ENCODE assay signal across 8 mouse cellular contexts in genomic region chr1:63953229-63953883, GRCm38 (mm10).
DNase-seq lines count a peak whose midpoint lies in the region; ATAC-seq and TF ChIP-seq lines count a peak whose summit lies in the region.

No protein-coding gene starts in this region.

- peaks cover 8% of the 10 kb centered on the region for H3K4me1 ChIP-seq in embryonic facial prominence, embryonic 10.5 days
- no peaks in the 10 kb centered on the region; a peak in 1 of 4 replicates for H3K4me1 ChIP-seq in heart, embryonic 14.5 days (ENCODE audit: control insufficient read depth in 2 of 2, insufficient read depth in 2 of 2, low read length in 2 of 2)
- H3K4me1 ChIP-seq in kidney, postnatal 0 days (replicated peaks; ENCODE audit: insufficient read depth, low read length) = no peaks in the 10 kb centered on the region
- H3K4me1 ChIP-seq in liver, embryonic 14.5 days (replicated peaks; ENCODE audit: control insufficient read depth in 2 of 2, insufficient read depth in 2 of 2, low read length in 1 of 2) = no peaks in the 10 kb centered on the region
- no peaks in the 10 kb centered on the region for H3K4me1 ChIP-seq in neural tube, embryonic 14.5 days (ENCODE audit: control insufficient read depth, insufficient read depth, low read length)

- no peaks in the 10 kb centered on the region for H3K36me3 ChIP-seq in embryonic facial prominence, embryonic 10.5 days (replicated peaks)
- H3K36me3 ChIP-seq in heart, embryonic 14.5 days (ENCODE audit: control insufficient read depth, insufficient read depth, low read length) = no peaks in the 10 kb centered on the region
- H3K36me3 ChIP-seq in kidney, postnatal 0 days (ENCODE audit: insufficient read depth, low read length) = no peaks in the 10 kb centered on the region
- no peaks in the 10 kb centered on the region for H3K36me3 ChIP-seq in liver, embryonic 14.5 days (replicated peaks; ENCODE audit: control insufficient read depth, insufficient read depth, low read depth)
- H3K36me3 ChIP-seq in neural tube, embryonic 14.5 days (ENCODE audit: control insufficient read depth, insufficient read depth, low read length) = no peaks in the 10 kb centered on the region

- H3K9ac ChIP-seq in heart, embryonic 14.5 days (ENCODE audit: low read length) = no peak overlapping the region
- no peak overlapping the region for H3K9ac ChIP-seq in kidney, postnatal 0 days (ENCODE audit: low read depth, low read length)
- no peak overlapping the region for H3K9ac ChIP-seq in liver, embryonic 14.5 days (replicated peaks)
- H3K9ac ChIP-seq in neural tube, embryonic 14.5 days (replicated peaks; ENCODE audit: low read depth, low read length) = no peak overlapping the region

- TF ChIP-seq CTCF in kidney, postnatal 0 days (IDR thresholded peaks at IDR 0.05; ENCODE audit: low read depth) = peak; percentile 80
- TF ChIP-seq CTCF in liver, embryonic 14.5 days (IDR thresholded peaks at IDR 0.05; ENCODE audit: low read depth) = peak; percentile 49

- 0 out of 2 replicates have a peak overlapping the region, but pooled peaks have one; percentile 23 for H3K4me2 ChIP-seq in heart, embryonic 14.5 days (ENCODE audit: low read length)
- no peak overlapping the region for H3K4me2 ChIP-seq in kidney, postnatal 0 days (ENCODE audit: low read length)
- H3K4me2 ChIP-seq in liver, embryonic 14.5 days (ENCODE audit: low read depth) = no peak overlapping the region
- no peak overlapping the region for H3K4me2 ChIP-seq in neural tube, embryonic 14.5 days (ENCODE audit: low read depth, low read length)

- no peak overlapping the region for H3K4me3 ChIP-seq in embryonic facial prominence, embryonic 10.5 days
- H3K4me3 ChIP-seq in heart, embryonic 14.5 days (ENCODE audit: control insufficient read depth in 1 of 2, insufficient read depth in 1 of 2, low read depth in 1 of 2, low read length in 2 of 2) = no peak overlapping the region
- H3K4me3 ChIP-seq in kidney, postnatal 0 days (replicated peaks; ENCODE audit: low read depth, low read length) = no peak overlapping the region
- H3K4me3 ChIP-seq in liver, embryonic 14.5 days (ENCODE audit: insufficient read depth in 1 of 2, low read depth in 2 of 2, low read length in 2 of 2) = no peak overlapping the region
- no peak overlapping the region for H3K4me3 ChIP-seq in neural tube, embryonic 14.5 days (ENCODE audit: low read depth, low read length)

- TF ChIP-seq EP300 in liver, embryonic 14.5 days (IDR thresholded peaks at IDR 0.05; ENCODE audit: low read depth) = no peak

- H3K27ac ChIP-seq in embryonic facial prominence, embryonic 10.5 days (replicated peaks) = 0 out of 2 replicates have a peak overlapping the region, but pooled peaks have one; percentile 27
- no peak overlapping the region for H3K27ac ChIP-seq in heart, embryonic 14.5 days (replicated peaks in 1 of 2; ENCODE audit: control insufficient read depth in 1 of 2, insufficient read depth in 1 of 2, low read depth in 2 of 2, low read length in 2 of 2)
- H3K27ac ChIP-seq in kidney, postnatal 0 days = no peak overlapping the region
- H3K27ac ChIP-seq in liver, embryonic 14.5 days = no peak overlapping the region
- H3K27ac ChIP-seq in neural tube, embryonic 14.5 days (ENCODE audit: low read depth, low read length) = no peak overlapping the region

- 69% methylated on average over 18 of the region's 18 CpGs for WGBS in embryonic facial prominence, embryonic 10.5 days
- 61% methylated on average over 18 of the region's 18 CpGs for WGBS in heart, embryonic 14.5 days
- WGBS in kidney, postnatal 0 days = 56% methylated on average over 17 of the region's 18 CpGs
- WGBS in liver, embryonic 14.5 days (ENCODE audit: insufficient replicate concordance) = 62% methylated on average over 18 of the region's 18 CpGs
- 58% methylated on average over 17 of the region's 18 CpGs for WGBS in neural tube, embryonic 14.5 days

- H3K9me3 ChIP-seq in embryonic facial prominence, embryonic 10.5 days = no peaks in the 10 kb centered on the region
- no peaks in the 10 kb centered on the region for H3K9me3 ChIP-seq in heart, embryonic 14.5 days (ENCODE audit: control insufficient read depth, low read length)
- H3K9me3 ChIP-seq in kidney, postnatal 0 days (replicated peaks; ENCODE audit: low read length) = no peaks in the 10 kb centered on the region
- no peaks in the 10 kb centered on the region for H3K9me3 ChIP-seq in liver, embryonic 14.5 days (ENCODE audit: control insufficient read depth, low read length)
- no peaks in the 10 kb centered on the region for H3K9me3 ChIP-seq in neural tube, embryonic 14.5 days (ENCODE audit: control insufficient read depth, low read length)

- ATAC-seq in heart, embryonic 14.5 days (ENCODE audit: insufficient number of reproducible peaks, insufficient read depth, low FRiP score, low read depth) = no peak
- peak; percentile 71 for ATAC-seq in kidney, postnatal 0 days (replicated peaks; ENCODE audit: low FRiP score, low read depth)
- no peak for ATAC-seq in liver, embryonic 14.5 days (ENCODE audit: insufficient read depth)
- peak; percentile 93 for ATAC-seq in neural tube, embryonic 14.5 days (ENCODE audit: low read depth)

- H3K27me3 ChIP-seq in embryonic facial prominence, embryonic 10.5 days (replicated peaks; ENCODE audit: low read depth, poor library complexity, severe bottlenecking) = no peaks in the 10 kb centered on the region
- no peaks in the 10 kb centered on the region for H3K27me3 ChIP-seq in heart, embryonic 14.5 days (ENCODE audit: control insufficient read depth, insufficient read depth, low read length)
- no peaks in the 10 kb centered on the region for H3K27me3 ChIP-seq in kidney, postnatal 0 days (ENCODE audit: insufficient read depth, low read length)
- H3K27me3 ChIP-seq in liver, embryonic 14.5 days (ENCODE audit: control insufficient read depth, insufficient read depth, low read length) = no peaks in the 10 kb centered on the region
- H3K27me3 ChIP-seq in neural tube, embryonic 14.5 days (ENCODE audit: control insufficient read depth, insufficient read depth, low read length) = no peaks in the 10 kb centered on the region

- peak; percentile 27 to 43 for DNase-seq in urinary bladder, adult 18-20 months (ENCODE audit: low spot score in 2 of 2)
- no peak for DNase-seq in urinary bladder, postnatal 10 days (ENCODE audit: low spot score)
- peak; percentile 59 for DNase-seq in embryonic facial prominence, embryonic 10.5 days (ENCODE audit: low spot score)
- peak; percentile 74 for DNase-seq in kidney, postnatal 0 days (ENCODE audit: low spot score)
- no peak for DNase-seq in liver, embryonic 14.5 days (ENCODE audit: low read depth in 3 of 3, low spot score in 3 of 3)
- DNase-seq in thymus, postnatal 14 days = peak; percentile 80

Comparison
In these comparisons a context has a peak if more than half of its experiments do, and no peak if none do; other contexts are left out.
1. DNase-seq: peak in urinary bladder, adult 18-20 months (2 of 2), embryonic facial prominence, embryonic 10.5 days (single experiment), kidney, postnatal 0 days (single experiment) and thymus, postnatal 14 days (single experiment); none in urinary bladder, postnatal 10 days (single experiment) and liver, embryonic 14.5 days (0 of 3).
2. ATAC-seq: peak in kidney, postnatal 0 days (single experiment) and neural tube, embryonic 14.5 days (single experiment); none in heart, embryonic 14.5 days (single experiment) and liver, embryonic 14.5 days (single experiment).